Mouse (Mus musculus) megakaryocyte, embryonic 14.5 days (primary cell): Measurements from ENCODE around the gene Creb5. TPM values are rescaled to one million over a fixed set of nuclear protein-coding genes. Genes with fewer than 3 reads are reported as not detected.

ENCODE experiments used
- H3K27me3 ChIP-seq: replicated peaks from 2 replicates; pipeline ENCODE3; 2012; ENCODE audit warnings: inconsistent platforms
- H3K36me3 ChIP-seq: replicated peaks from 2 replicates; pipeline ENCODE3; 2012; ENCODE audit warnings: low read length, inconsistent platforms, mixed read lengths
- H3K4me1 ChIP-seq: 2 replicates; pipeline ENCODE4 v1.6.1; 2012; ENCODE audit warnings: inconsistent platforms
- H3K4me3 ChIP-seq: replicated peaks from 2 replicates; pipeline ENCODE3; 2012; ENCODE audit warnings: moderate library complexity, mild to moderate bottlenecking, inconsistent platforms
- H3K9me3 ChIP-seq: 2 replicates; pipeline ENCODE4 v1.6.1; 2012; ENCODE audit warnings: inconsistent platforms
- FLI1 ChIP-seq: IDR thresholded peaks from 2 replicates; pipeline ENCODE4 v1.6.1; 2012; ENCODE audit warnings: low read length, inconsistent platforms, mixed read lengths
- GATA1 ChIP-seq: IDR thresholded peaks from 3 replicates; pipeline ENCODE4 v1.6.1; 2012; ENCODE audit warnings: mixed read lengths, low read length, inconsistent platforms, borderline replicate concordance
- polyA plus RNA-seq: library from polyadenylated mRNA; stranded (reverse); fragments of >175 nt; gene quantifications from 2 replicates; pipeline ENCODE4 v1.2.3, GENCODE M21; 2012; ENCODE audit warnings: low replicate concordance; ENCODE audit not compliant: insufficient read depth

Gene Creb5
- polyA plus RNA-seq, 1 experiment = 0.37 TPM

- peaks cover 17% of the 10 kb centered on the region for H3K27me3 ChIP-seq
- no peaks in the 10 kb centered on the region for H3K36me3 ChIP-seq
- peaks cover 4% of the 10 kb centered on the region; the same call in 1 of the 2 replicates for H3K4me1 ChIP-seq
- TF ChIP-seq GATA1 (no peak), FLI1 (no peak)
- no peak overlapping the region for H3K4me3 ChIP-seq
- no peaks in the 10 kb centered on the region; the same call in 1 of the 2 replicates for H3K9me3 ChIP-seq
Measured at GRCm38 (mm10) chr6:53470559-53470958, 183.5 kb downstream of the Creb5 start.

GRCm38 (mm10) chr6:53470999-53471591, 184.0 kb downstream of the Creb5 start:
- TF ChIP-seq FLI1 (no peak), GATA1 (no peak)
- Histone ChIP-seq H3K27me3 (peaks cover 18% of the 10 kb centered on the region), H3K4me3 (no peak overlapping the region), H3K36me3 (no peaks in the 10 kb centered on the region), H3K9me3 (no peaks in the 10 kb centered on the region; the same call in 1 of the 2 replicates), H3K4me1 (peaks cover 4% of the 10 kb centered on the region; the same call in 1 of the 2 replicates)

GRCm38 (mm10) chr6:53472751-53473150, 185.7 kb downstream of the Creb5 start:
- Histone ChIP-seq H3K4me3 (no peak overlapping the region), H3K36me3 (no peaks in the 10 kb centered on the region), H3K4me1 (peaks cover 4% of the 10 kb centered on the region; the same call in 1 of the 2 replicates), H3K9me3 (no peaks in the 10 kb centered on the region; the same call in 1 of the 2 replicates), H3K27me3 (peaks cover 20% of the 10 kb centered on the region)
- no peak for TF ChIP-seq FLI1
- no peak for TF ChIP-seq GATA1

- no peak for TF ChIP-seq FLI1
- TF ChIP-seq GATA1 = no peak
- Histone ChIP-seq H3K27me3 (peaks cover 14% of the 10 kb centered on the region), H3K9me3 (no peaks in the 10 kb centered on the region), H3K4me1 (peaks cover 3% of the 10 kb centered on the region; the same call in 1 of the 2 replicates), H3K4me3 (no peak overlapping the region), H3K36me3 (no peaks in the 10 kb centered on the region)
Measured at GRCm38 (mm10) chr6:53477501-53477900, 190.4 kb downstream of the Creb5 start.

- H3K4me1 ChIP-seq = peaks cover 36% of the 10 kb centered on the region
- H3K9me3 ChIP-seq = peaks cover 3% of the 10 kb centered on the region; the same call in 1 of the 2 replicates
- H3K4me3 ChIP-seq = no peak overlapping the region
- no peaks in the 10 kb centered on the region for H3K27me3 ChIP-seq
- TF ChIP-seq GATA1 (no peak), FLI1 (no peak)
- no peaks in the 10 kb centered on the region for H3K36me3 ChIP-seq
Measured at GRCm38 (mm10) chr6:53490917-53491316, 203.8 kb downstream of the Creb5 start.

- Histone ChIP-seq H3K27me3 (no peaks in the 10 kb centered on the region), H3K9me3 (peaks cover 3% of the 10 kb centered on the region; the same call in 1 of the 2 replicates), H3K4me1 (peaks cover 40% of the 10 kb centered on the region), H3K36me3 (no peaks in the 10 kb centered on the region), H3K4me3 (no peak overlapping the region)
- TF ChIP-seq FLI1 = no peak
- no peak for TF ChIP-seq GATA1
Measured at GRCm38 (mm10) chr6:53491331-53491730, 204.3 kb downstream of the Creb5 start.

GRCm38 (mm10) chr6:53493864-53494263, 206.8 kb downstream of the Creb5 start:
- H3K27me3 ChIP-seq = no peaks in the 10 kb centered on the region
- TF ChIP-seq FLI1 (no peak), GATA1 (no peak)
- peaks cover 51% of the 10 kb centered on the region for H3K4me1 ChIP-seq
- H3K9me3 ChIP-seq = peaks cover 3% of the 10 kb centered on the region; the same call in 1 of the 2 replicates
- peak overlapping the region; percentile 76 for H3K4me3 ChIP-seq
- H3K36me3 ChIP-seq = no peaks in the 10 kb centered on the region

- H3K4me1 ChIP-seq = peaks cover 53% of the 10 kb centered on the region
- no peaks in the 10 kb centered on the region for H3K36me3 ChIP-seq
- no peak overlapping the region for H3K4me3 ChIP-seq
- peaks cover 12% of the 10 kb centered on the region; the same call in 1 of the 2 replicates for H3K9me3 ChIP-seq
- H3K27me3 ChIP-seq = no peaks in the 10 kb centered on the region
- TF ChIP-seq GATA1 (no peak), FLI1 (no peak)
Measured at GRCm38 (mm10) chr6:53495667-53496066, 208.6 kb downstream of the Creb5 start.

- peaks cover 12% of the 10 kb centered on the region; the same call in 1 of the 2 replicates for H3K9me3 ChIP-seq
- no peak for TF ChIP-seq FLI1
- no peak for TF ChIP-seq GATA1
- H3K36me3 ChIP-seq = no peaks in the 10 kb centered on the region
- no peaks in the 10 kb centered on the region for H3K27me3 ChIP-seq
- H3K4me3 ChIP-seq = no peak overlapping the region
- peaks cover 58% of the 10 kb centered on the region for H3K4me1 ChIP-seq
Measured at GRCm38 (mm10) chr6:53496325-53496753, 209.3 kb downstream of the Creb5 start.

- H3K9me3 ChIP-seq = peaks cover 12% of the 10 kb centered on the region; the same call in 1 of the 2 replicates
- no peak overlapping the region for H3K4me3 ChIP-seq
- no peaks in the 10 kb centered on the region for H3K27me3 ChIP-seq
- H3K4me1 ChIP-seq = peaks cover 62% of the 10 kb centered on the region
- no peak for TF ChIP-seq GATA1
- no peak for TF ChIP-seq FLI1
- H3K36me3 ChIP-seq = no peaks in the 10 kb centered on the region
Measured at GRCm38 (mm10) chr6:53497904-53498536, 210.9 kb downstream of the Creb5 start.
